Mouse (Mus musculus) frontal cortex, adult (tissue): ENCODE measurements around the gene Sap18.
"Not testable (repeated sequence)": the region's sequence is repeated elsewhere in the genome, so short reads cannot be mapped to it uniquely, and the experiment has no call there.

ENCODE experiments used
- ATAC-seq: cut with Nextera tagmentation; 2 replicates; pipeline ENCODE4 v1.9.2; 2017; ENCODE audit warnings: mild to moderate bottlenecking, moderate library complexity, mixed read lengths; ENCODE audit not compliant: low TSS enrichment

Gene Sap18

GRCm38 (mm10) chr14:57797991-57798931 lies at the start of gene Sap18:
Gene Sap18, plus strand, starts transcription at chr14:57798180.
- peak; percentile 99 for ATAC-seq

- no peak for ATAC-seq
Measured at GRCm38 (mm10) chr14:57749501-57749900, 48.5 kb upstream of the Sap18 start.

- ATAC-seq, result not testable (repeated sequence)
Measured at GRCm38 (mm10) chr14:57751006-57751405, 47.0 kb upstream of the Sap18 start.

GRCm38 (mm10) chr14:57753351-57753992 lies 44.5 kb upstream of the Sap18 start:
- ATAC-seq, result no peak

GRCm38 (mm10) chr14:57755661-57756060 lies 42.3 kb upstream of the Sap18 start:
- ATAC-seq, result no peak

- ATAC-seq, result no peak
Measured at GRCm38 (mm10) chr14:57756094-57756493, 41.9 kb upstream of the Sap18 start.

- no peak for ATAC-seq
Measured at GRCm38 (mm10) chr14:57758237-57758636, 39.7 kb upstream of the Sap18 start, which contains the start of gene Lats2. Gene Lats2, minus strand, starts transcription at chr14:57758388.

- ATAC-seq, result no peak
Measured at GRCm38 (mm10) chr14:57760447-57761412, 37.2 kb upstream of the Sap18 start.

GRCm38 (mm10) chr14:57769102-57769501 lies 28.9 kb upstream of the Sap18 start:
- ATAC-seq, result no peak

- no peak for ATAC-seq
Measured at GRCm38 (mm10) chr14:57772157-57772815, 25.7 kb upstream of the Sap18 start.

GRCm38 (mm10) chr14:57787406-57787805 lies 10.6 kb upstream of the Sap18 start:
- ATAC-seq, result no peak

- no peak for ATAC-seq
Measured at GRCm38 (mm10) chr14:57789311-57789710, 8.7 kb upstream of the Sap18 start.

GRCm38 (mm10) chr14:57789759-57790158 lies 8.2 kb upstream of the Sap18 start:
- no peak for ATAC-seq

- ATAC-seq, result no peak
Measured at GRCm38 (mm10) chr14:57791171-57791570, 6.8 kb upstream of the Sap18 start.

GRCm38 (mm10) chr14:57797551-57797950 lies 429 bp upstream of the Sap18 start:
- peak; percentile 41 for ATAC-seq

- no peak for ATAC-seq
Measured at GRCm38 (mm10) chr14:57803731-57804130, 5.8 kb downstream of the Sap18 start.

GRCm38 (mm10) chr14:57808558-57808957 lies 10.6 kb downstream of the Sap18 start:
- ATAC-seq, result peak; percentile 69

- no peak for ATAC-seq
Measured at GRCm38 (mm10) chr14:57810886-57811285, 12.9 kb downstream of the Sap18 start.

- ATAC-seq, result peak; percentile 67
Measured at GRCm38 (mm10) chr14:57811844-57812243, 13.9 kb downstream of the Sap18 start.

- no peak for ATAC-seq
Measured at GRCm38 (mm10) chr14:57820839-57821238, 22.9 kb downstream of the Sap18 start.
